Mouse (Mus musculus): Measurements from ENCODE around the gene Macrod2.

DNA sequence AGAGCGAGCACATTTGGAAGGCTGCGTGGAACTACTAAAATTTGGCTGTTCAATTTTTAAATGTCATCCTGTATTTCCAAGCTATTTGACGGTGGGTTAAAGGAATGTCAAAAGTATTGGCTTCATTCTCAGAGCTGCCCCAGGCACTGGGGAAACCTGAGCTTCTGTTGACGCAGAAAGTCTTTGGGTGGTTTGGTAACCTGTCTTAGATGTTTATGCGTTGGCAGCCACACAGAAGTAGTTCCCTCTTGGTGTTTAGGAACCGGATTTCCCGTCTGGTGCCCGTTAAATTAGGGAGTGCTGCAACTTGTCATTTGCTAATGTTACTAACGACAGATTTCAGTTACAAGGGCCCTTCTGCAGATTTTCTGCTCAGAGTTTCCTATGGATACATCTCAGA, 1837.7 kb downstream of the Macrod2 start:
- TF ChIP-seq EP300 (IDR thresholded peaks at IDR 0.05; ENCODE audit: low read depth) (no peak), CTCF (IDR thresholded peaks at IDR 0.05; ENCODE audit: low read depth) (no peak)
